Mouse (Mus musculus): Measurements from ENCODE around the gene Zc4h2.

The Zc4h2 gene

DNA sequence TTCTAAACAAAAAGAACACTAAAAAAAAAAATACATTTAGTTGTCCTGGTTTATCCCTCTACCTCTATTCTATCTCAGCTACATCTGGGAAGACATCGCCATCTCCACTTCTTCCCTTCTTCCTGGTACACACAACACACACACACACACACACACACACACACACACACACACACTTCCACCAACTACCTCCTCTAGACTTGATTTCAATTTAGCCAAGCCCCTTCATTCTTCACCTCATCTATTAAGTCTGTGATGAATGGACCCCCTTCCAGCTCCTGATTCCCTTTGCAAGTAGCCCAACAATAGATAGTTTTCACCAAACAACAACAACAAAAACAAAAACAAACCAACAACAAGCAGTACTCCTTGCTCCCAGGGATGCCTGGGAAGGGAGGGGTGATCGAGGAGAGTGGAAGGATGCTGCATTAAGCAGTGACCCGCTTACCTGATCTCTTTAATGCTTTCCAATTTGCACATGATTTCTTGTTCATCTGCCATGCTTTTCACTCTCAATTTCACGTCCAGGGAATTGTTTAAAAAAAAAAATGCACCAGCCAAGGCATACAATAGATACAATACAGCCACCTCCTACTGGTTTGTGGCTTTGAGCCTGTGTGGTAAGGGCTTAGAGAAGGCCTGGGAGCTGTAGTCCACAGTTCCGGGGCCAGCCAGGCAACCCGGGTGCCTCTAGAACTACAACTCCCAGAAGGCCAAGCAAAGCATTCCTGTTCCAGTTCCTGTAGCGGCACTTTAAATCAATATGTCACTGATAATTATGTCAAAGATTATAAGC, at the start of gene Zc4h2:
Gene Zc4h2 (minus strand): TSS at position 706 of the 796 bp plus-strand sequence.
- DNase-seq (ENCODE audit: low spot score) = peak; percentile 74

DNA sequence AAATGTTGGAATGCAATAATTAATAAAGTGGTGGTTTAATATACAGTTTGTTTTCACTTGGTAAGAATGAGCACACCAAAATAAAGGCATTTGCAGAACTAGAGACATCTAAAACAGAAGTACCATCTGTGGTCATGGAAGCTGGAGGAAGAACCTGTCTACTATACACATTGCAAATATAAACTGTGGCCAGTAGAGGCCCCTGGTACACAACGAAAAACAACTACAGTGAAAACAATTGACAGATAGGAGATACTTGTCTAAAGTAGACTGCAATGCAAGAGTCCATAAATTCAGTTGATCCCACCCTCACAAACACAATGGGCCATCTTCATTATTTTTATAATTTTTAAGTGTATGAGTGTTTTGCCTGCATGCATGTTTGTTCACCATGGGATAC, 28.8 kb upstream of the Zc4h2 start:
- DNase-seq (ENCODE audit: low spot score) = no peak

DNA sequence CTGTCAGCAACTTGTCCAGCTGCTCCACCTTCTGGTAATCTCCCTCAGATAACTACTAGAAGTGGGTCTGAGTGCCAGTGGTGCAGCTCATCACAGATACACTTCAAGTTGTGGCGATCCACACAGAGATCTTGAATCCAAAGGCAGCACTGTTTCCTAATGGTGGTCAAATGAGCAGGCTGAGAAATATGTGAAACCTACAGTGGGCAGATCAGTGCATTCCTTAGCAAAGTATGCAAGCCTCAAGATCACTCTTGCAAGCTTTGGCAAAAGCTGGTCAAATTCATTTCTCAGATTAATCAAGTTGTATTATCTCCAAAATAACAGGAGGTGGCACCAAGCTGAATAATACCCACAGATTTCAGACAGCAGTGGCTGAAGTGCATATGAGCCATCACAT, 23.9 kb upstream of the Zc4h2 start:
- DNase-seq (ENCODE audit: low spot score) = no peak

DNA sequence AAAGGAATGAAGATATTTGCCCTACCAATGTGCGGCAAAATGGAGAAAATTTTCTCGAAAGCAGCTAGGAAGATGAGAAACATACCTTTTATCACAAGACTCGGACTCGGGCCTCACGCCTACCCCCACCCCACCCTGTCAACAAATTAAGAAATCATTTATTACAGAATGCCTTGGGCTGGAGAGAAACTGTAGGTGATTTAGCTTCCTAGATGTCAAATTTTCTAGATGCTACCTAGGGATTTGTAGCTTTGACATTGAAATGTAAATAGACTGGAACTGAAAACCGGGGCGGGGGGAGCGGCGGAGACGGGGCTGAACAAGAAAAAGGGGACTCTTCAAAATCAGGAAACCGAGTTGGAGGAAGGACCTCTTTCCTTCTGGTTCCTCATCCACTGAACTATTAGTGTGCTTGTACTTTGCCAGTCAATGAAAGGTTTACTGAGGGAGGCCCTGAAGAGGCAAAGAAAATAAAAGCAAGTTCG, 333 bp upstream of the Zc4h2 start:
- peak; percentile 5 for DNase-seq (ENCODE audit: low spot score)

DNA sequence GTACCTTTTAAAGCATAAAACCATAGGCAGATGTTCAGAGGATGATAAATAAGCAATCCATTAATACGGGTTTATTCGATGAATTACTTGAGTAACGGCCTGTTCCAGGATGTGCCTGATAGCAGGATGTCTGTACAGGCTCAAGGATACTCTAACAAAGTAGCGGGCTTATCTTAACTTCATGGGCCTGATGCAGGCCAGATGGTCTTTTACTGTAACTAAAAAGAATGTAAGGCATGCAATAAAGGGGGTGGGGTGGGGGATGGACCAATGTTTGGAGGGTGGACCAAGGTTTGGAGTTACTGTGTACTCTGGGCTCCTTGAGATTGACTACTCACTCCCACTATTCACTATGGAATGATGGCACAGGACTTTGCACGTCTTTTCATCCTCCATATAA, 57.7 kb downstream of the Zc4h2 start:
- no peak for DNase-seq (ENCODE audit: low spot score)

Measured in MN1 (cell line).